Mouse (Mus musculus) brain, embryonic 18.5 days (tissue): ENCODE measurements at regions not wholly inside any gene's neighbourhood (a gene's known extent, or its start where the extent isn't known, plus 50 kb on each side); places are given as distances from the start of the nearest gene placed in this dataset.
"Not testable (repeated sequence)": the region's sequence is repeated elsewhere in the genome, so short reads cannot be mapped to it uniquely, and the experiment has no call there.

Source experiments
- DNase-seq: peaks from one replicate; pipeline ENCODE4 v3.0.0-alpha.2; 2012; ENCODE audit warnings: low read depth, low spot score

DNA sequence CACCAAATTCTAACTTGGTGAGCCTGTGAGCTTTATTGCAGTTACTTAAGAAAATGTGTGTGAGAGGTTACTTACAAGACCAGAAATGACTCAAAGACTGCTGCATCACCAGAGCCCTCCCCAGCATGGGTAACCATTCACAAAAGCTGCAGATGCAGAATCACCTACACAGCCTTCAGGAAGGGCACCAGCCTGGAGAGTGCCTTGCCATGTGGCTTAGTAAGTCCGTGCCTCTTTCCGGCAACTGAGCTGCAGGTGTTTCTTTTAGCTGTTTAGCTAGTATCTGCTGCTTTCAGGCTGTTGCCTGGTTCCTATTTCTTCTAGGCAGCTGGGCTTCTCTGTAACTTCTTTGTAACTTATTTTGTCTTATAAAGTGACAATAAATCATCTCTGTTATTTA lies 213.2 kb upstream of the Stxbp6 start:
- DNase-seq, result no peak

GRCm38 (mm10) chr12:45256309-45256708 lies 181.8 kb upstream of the Stxbp6 start:
- no peak for DNase-seq

- DNase-seq, result no peak
These were observed 136.6 kb upstream of the Stxbp6 start for GRCm38 (mm10) chr12:45211131-45211530.

DNA sequence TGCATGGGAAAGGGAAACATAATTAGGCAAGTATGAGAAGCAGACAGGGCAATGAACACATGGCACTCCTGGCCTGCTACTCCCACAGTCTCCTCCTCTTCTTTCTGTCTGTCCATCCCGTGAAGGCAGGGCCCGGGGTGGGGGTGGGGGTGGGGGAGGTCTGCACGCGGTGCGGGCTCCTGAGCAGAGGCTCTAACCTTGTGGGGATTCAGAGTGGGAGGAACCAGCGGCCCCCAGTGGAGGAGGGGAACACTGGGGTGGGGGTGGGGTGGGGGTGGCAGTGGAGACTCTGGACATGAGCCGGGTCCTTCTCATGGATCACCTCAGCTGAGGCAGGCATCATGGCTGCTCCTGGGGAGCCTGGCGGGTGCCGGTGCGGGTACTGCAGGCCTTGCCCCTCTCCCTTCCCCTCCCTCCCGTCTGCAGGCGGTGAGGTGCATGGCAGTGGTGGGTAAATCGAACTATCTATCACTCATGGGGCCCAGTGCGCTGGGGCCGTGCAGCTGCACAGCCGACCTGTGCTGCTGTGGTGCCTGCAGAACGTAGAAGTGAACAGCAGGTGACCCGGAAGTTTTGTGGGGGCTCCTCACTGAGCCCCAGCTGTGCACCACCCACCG lies 120.9 kb upstream of the Stxbp6 start:
- no peak for DNase-seq

DNA sequence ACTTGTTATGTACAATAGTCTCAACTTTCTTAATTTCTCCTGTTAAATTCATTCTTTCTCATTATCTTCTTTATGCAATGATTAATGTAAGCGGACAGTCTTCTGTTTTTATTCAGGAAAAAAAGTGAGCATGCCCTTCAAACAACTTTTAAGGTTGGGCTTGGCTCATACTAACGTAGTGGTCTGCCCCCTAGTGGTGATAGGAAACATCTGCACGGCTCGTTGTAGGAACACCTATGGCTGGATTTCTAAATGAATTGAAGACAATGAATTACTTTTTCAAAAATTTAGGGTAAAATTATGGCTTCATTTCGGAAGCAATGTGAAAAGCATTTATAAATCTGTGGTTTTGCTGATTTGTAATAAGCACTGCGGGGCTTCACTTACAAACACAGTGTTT lies 112.6 kb upstream of the Stxbp6 start:
- peak; percentile 10 for DNase-seq

DNA sequence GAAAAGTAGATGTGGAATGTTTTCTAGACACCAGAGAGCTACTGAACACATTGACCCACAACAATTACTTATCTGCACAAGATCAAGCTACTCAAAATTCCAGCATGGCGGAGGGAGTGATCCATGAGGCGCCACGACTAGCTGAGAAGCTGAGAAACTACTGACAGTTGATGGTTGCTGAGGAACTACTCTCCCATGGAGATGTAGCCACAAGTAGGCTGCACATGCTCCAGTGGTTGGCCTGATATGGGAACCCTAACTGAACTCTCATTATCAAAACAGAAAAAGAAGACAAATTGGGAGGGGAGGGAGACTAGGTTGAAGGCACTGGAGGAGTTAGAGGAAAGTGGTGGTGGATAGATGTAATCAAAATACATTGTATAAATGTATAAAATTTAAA lies 110.0 kb upstream of the Stxbp6 start:
- no peak for DNase-seq

DNA sequence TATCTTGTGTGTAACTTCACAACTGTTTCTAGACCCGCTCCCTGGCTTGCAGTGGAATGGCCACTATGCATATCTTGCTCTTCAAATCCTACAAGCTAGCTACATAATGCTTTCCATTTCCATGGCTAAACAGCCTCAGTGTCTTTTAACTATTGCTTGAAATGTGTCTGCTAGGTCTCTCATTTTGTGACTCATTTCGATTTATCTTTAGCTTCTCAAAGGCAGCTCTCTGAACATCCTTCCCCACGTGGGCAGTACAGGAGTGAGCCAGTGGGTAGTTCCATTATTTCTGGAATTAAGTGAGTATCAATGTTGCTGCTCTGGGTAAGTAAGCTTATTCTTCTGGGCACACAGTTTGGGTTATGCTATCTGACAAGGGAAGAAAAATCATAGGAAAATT lies 102.9 kb upstream of the Stxbp6 start:
- no peak for DNase-seq

DNA sequence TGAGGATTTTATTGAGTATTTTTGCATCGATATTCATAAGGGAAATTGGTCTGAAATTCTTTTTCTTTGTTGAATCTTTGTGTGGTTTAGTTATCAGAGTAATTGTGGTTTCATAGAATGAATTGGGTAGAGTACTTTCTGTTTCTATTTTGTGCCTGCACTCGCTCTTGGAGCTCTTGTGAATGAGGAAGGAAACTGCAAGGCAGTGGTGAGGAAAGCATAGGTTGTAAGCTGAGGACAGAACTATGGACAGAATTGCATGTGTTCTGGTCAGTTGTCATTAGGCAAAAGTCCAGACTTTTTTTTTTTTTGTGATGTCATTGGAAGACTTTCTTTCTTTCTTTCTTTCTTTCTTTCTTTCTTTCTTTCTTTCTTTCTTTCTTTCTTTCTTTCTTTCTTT lies 100.8 kb upstream of the Stxbp6 start:
- not testable (repeated sequence) for DNase-seq

DNA sequence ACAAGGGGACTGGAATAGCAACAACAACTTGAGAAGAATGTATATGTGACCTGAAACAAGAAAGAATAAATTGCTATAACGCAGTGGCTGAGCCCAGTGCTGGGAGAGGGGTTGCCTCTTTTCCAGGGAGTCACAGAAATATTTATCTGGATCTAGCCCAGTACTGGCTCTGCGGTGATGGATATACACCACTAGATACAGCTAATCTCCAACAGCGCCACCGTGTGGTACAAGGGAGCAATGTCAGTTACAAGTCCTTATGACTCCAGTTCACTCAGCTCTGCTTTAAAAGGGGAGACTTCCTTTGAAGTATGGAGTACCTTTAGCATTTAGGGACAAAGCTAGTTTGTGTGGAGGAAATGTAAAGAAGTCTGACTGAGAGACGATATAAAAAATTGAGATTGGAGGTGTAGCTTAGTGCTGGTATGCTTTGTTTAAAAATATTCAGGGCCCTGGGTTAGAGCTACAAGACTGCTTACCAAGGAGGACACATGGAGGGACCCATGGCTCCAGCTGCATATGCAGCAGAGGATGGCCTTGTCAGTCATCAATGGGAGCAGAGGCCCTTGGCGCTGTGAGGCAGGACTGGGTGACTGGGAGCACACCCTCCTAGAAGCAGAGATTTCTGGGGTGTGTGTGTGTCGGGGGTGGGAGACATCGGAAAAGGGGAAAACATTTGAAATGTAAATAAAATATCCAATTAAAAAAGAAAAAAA lies 97.6 kb upstream of the Stxbp6 start:
- DNase-seq, result peak; percentile 51

DNA sequence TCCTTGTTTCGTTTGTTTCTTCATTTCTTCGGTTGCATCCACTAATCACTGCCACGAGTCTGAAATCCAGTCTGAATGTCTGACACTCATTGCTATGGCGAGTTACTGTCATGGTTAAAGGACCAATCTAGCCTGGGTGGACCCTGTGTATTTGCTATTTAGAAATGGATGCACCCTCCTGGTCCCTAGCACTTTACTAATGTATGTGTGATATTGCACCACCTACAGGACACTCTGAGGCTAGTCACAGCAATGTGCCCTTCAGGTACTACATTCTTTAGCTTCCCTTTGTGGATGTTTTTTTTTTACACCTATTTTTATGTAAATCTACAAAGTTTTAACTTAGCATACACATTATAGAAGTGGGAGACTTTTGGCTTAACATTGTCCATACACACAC lies 87.5 kb upstream of the Stxbp6 start:
- DNase-seq, result no peak

- DNase-seq, result not testable (repeated sequence)
These were observed 87.1 kb upstream of the Stxbp6 start for GRCm38 (mm10) chr12:45161581-45161980.

DNA sequence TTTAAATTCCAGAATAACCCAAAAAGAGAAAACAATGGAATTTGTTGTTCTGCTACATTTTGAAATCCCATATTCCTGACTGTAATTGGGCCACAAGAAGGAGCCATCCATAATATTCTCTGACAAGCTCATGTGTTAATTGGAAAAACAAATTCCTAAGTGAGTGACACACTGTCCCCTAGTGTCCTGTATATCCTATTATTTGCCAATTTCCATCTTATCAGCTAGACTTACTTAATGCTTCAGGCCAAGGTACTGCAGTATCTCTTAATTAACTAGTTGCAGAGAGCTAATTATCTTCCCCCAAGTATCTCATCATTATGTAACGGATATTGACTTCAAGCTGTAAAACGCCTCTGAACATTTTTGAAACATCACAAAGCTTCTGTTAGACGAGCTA lies 84.5 kb upstream of the Stxbp6 start:
- DNase-seq, result no peak

DNA sequence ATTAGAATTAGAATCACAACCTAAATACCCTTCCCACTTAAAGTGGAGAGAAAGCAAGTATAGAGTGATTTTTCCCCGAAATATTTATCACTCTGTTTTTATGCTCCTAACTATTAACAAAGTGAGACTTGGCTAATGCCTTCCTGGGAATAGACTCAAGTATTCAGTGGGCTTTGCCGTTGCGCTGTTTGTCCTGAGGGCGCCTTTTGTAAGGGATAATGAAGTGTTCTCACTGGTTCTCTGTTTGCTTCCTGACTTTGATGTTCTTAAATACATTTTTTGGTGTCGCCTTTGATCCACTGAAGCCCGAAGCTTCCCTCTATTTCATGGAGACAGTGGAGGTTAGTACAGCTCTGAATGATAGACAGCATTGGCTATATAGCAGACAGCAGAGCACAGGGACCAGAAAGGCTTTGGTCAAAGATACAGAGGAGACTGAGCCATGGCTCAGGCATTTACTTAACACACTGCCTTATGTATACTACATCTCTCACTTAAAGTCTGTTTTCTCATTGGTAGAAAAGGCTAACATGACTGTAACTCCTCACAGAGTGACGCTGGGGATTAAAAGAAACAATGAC lies 63.0 kb upstream of the Stxbp6 start:
- no peak for DNase-seq

GRCm38 (mm10) chr12:45133415-45133814 lies 58.9 kb upstream of the Stxbp6 start:
- DNase-seq, result no peak

- DNase-seq, result no peak
These were observed 56.6 kb upstream of the Stxbp6 start for GRCm38 (mm10) chr12:45131139-45131538.

GRCm38 (mm10) chr12:45125866-45126265 lies 51.4 kb upstream of the Stxbp6 start:
- no peak for DNase-seq
